Mouse (Mus musculus) small intestine, adult 2 months (tissue): ENCODE measurements around the gene Xpo5.

ENCODE experiments used
- CTCF ChIP-seq: fragments of 200-500 bp; IDR thresholded peaks from 2 replicates; pipeline ENCODE4 v1.5.1; 2012; ENCODE audit warnings: low read depth, mild to moderate bottlenecking, control low read depth, inconsistent platforms, low read length, moderate library complexity, mixed read lengths; ENCODE audit not compliant: insufficient replicate concordance, insufficient read length; ENCODE audit errors: extremely low read depth
- POLR2A ChIP-seq: fragments of 200-500 bp; IDR thresholded peaks from 2 replicates; pipeline ENCODE4 v1.6.1; 2012; ENCODE audit warnings: low read depth, mild to moderate bottlenecking, control low read depth, inconsistent platforms, low read length, moderate library complexity

DNA sequence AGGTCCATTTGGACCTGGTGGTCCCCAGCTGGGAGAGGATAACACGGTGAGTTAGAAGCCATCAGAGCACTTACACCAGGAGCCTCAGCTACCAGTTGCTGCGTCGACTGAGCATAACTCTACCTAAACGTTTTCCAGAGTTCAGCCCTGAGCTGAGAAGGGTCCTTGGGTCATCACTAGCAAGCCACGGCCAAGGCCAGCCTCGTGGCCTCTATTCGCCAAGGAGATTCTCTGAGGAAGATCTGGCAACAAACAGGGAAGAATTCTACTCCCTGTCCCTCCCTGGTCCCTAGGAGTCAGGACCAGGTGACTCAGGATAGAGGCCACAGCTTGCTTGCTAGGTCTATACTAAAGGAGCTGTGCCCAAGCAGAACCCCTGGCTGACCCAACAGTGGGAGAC is 64.9 kb downstream of the Xpo5 start:
- TF ChIP-seq CTCF (no peak), POLR2A (no peak)
